Mouse (Mus musculus): ENCODE results near the gene Olfr1494. TPM values are rescaled to one million over a fixed set of nuclear protein-coding genes. Genes with fewer than 3 reads are reported as not detected.

Olfr1494 gene
- polyA plus RNA-seq, 1 experiment from 2014 or later: not detected

GRCm38 (mm10) chr19:13777578-13777977 is 38.0 kb downstream of the Olfr1494 start, which contains the start of gene Olfr1496:
Gene Olfr1496 (plus strand): TSS chr19:13777878.
- ATAC-seq: no peak
- WGBS: 80% methylated on average over 1 of the region's 1 CpGs
- no peak for TF ChIP-seq CTCF (IDR thresholded peaks at IDR 0.05; ENCODE audit: low read depth)

GRCm38 (mm10) chr19:13798102-13798501 is 58.6 kb downstream of the Olfr1494 start, which contains the start of gene Olfr1497:
Gene Olfr1497 (minus strand): TSS chr19:13798202.
- Histone ChIP-seq H3K27me3 (replicated peaks; ENCODE audit: control insufficient read depth, insufficient read depth, low read length) (no peaks in the 10 kb centered on the region), H3K27ac (ENCODE audit: low read depth, low read length) (no peak within 1 kb of the TSS), H3K4me2 (replicated peaks; ENCODE audit: low read depth) (no peak within 1 kb of the TSS), H3K4me1 (replicated peaks; ENCODE audit: control insufficient read depth, insufficient read depth, low read length) (no peaks in the 10 kb centered on the region), H3K36me3 (ENCODE audit: control insufficient read depth, insufficient read depth) (no peaks in the 10 kb centered on the region), H3K9ac (ENCODE audit: low read depth, low read length) (no peak within 1 kb of the TSS), H3K4me3 (ENCODE audit: low read depth, low read length) (no peak within 1 kb of the TSS), H3K9me3 (ENCODE audit: control insufficient read depth) (no peaks in the 10 kb centered on the region)
- no peak for TF ChIP-seq CTCF (IDR thresholded peaks at IDR 0.05; ENCODE audit: low read depth)
- ATAC-seq: no peak

More at GRCm38 (mm10) chr19:13777578-13777977, 38.0 kb downstream of the Olfr1494 start, which contains the start of gene Olfr1496:
- Histone ChIP-seq H3K9me3 (ENCODE audit: control insufficient read depth) (no peaks in the 10 kb centered on the region), H3K36me3 (ENCODE audit: control insufficient read depth, insufficient read depth) (no peaks in the 10 kb centered on the region), H3K27me3 (replicated peaks; ENCODE audit: control insufficient read depth, insufficient read depth, low read length) (no peaks in the 10 kb centered on the region), H3K4me1 (replicated peaks; ENCODE audit: control insufficient read depth, insufficient read depth, low read length) (no peaks in the 10 kb centered on the region), H3K27ac (ENCODE audit: low read depth, low read length) (no peak within 1 kb of the TSS), H3K9ac (ENCODE audit: low read depth, low read length) (no peak within 1 kb of the TSS), H3K4me3 (ENCODE audit: low read depth, low read length) (no peak within 1 kb of the TSS), H3K4me2 (replicated peaks; ENCODE audit: low read depth) (no peak within 1 kb of the TSS)

Other genes starting within 250 kb of the Olfr1494 start
- gene Olfr1477, start 239.2 kb upstream of the Olfr1494 start, polyA plus RNA-seq (2015; fragmentation: Nextera tagmentation; extraction: Ambion mirVana): not detected in 2 replicates
- gene Olfr1480, start 211.8 kb upstream of the Olfr1494 start, polyA plus RNA-seq (2015; fragmentation: Nextera tagmentation; extraction: Ambion mirVana): not detected in 2 replicates
- not detected in 2 replicates for gene Olfr1484, start 156.2 kb upstream of the Olfr1494 start, polyA plus RNA-seq (2015; fragmentation: Nextera tagmentation; extraction: Ambion mirVana)
- not detected in 2 replicates for gene Olfr1487, start 122.4 kb upstream of the Olfr1494 start, polyA plus RNA-seq (2015; fragmentation: Nextera tagmentation; extraction: Ambion mirVana)
- gene Olfr1489, start 108.1 kb upstream of the Olfr1494 start, polyA plus RNA-seq (2015; fragmentation: Nextera tagmentation; extraction: Ambion mirVana): not detected in 2 replicates
- gene Olfr1490, start 88.6 kb upstream of the Olfr1494 start, polyA plus RNA-seq (2015; fragmentation: Nextera tagmentation; extraction: Ambion mirVana): not detected in 2 replicates
- gene Olfr1491, start 42.5 kb upstream of the Olfr1494 start, polyA plus RNA-seq (2015; fragmentation: Nextera tagmentation; extraction: Ambion mirVana): not detected in 2 replicates
- gene Olfr1493-ps1, start 16.4 kb upstream of the Olfr1494 start, polyA plus RNA-seq (2015; fragmentation: Nextera tagmentation; extraction: Ambion mirVana): not detected in 2 replicates
- gene Olfr1495, start 24.9 kb downstream of the Olfr1494 start, polyA plus RNA-seq (2015; fragmentation: Nextera tagmentation; extraction: Ambion mirVana): not detected in 2 replicates
- gene Olfr1496, start 38.1 kb downstream of the Olfr1494 start, polyA plus RNA-seq (2015; fragmentation: Nextera tagmentation; extraction: Ambion mirVana): not detected in 2 replicates
- gene Olfr1497, start 58.5 kb downstream of the Olfr1494 start, polyA plus RNA-seq (2015; fragmentation: Nextera tagmentation; extraction: Ambion mirVana): not detected in 2 replicates
- gene Olfr1499, start 79.7 kb downstream of the Olfr1494 start, polyA plus RNA-seq (2015; fragmentation: Nextera tagmentation; extraction: Ambion mirVana): not detected in 2 replicates
- not detected in 2 replicates for gene Olfr1500, start 90.8 kb downstream of the Olfr1494 start, polyA plus RNA-seq (2015; fragmentation: Nextera tagmentation; extraction: Ambion mirVana)
- gene Olfr1501, start 111.0 kb downstream of the Olfr1494 start, polyA plus RNA-seq (2015; fragmentation: Nextera tagmentation; extraction: Ambion mirVana): not detected in 2 replicates
- not detected in 2 replicates for gene Olfr1502, start 122.1 kb downstream of the Olfr1494 start, polyA plus RNA-seq (2015; fragmentation: Nextera tagmentation; extraction: Ambion mirVana)
- not detected in 2 replicates for gene Olfr1504, start 158.2 kb downstream of the Olfr1494 start, polyA plus RNA-seq (2015; fragmentation: Nextera tagmentation; extraction: Ambion mirVana)
- not detected in 2 replicates for gene Olfr1505, start 173.8 kb downstream of the Olfr1494 start, polyA plus RNA-seq (2015; fragmentation: Nextera tagmentation; extraction: Ambion mirVana)

Measured in intestine, postnatal 0 days (tissue).